Mouse (Mus musculus) MEL (cell line): ENCODE data around the gene Spns1.
"Not testable (repeated sequence)": the region's sequence is repeated elsewhere in the genome, so short reads cannot be mapped to it uniquely, and the experiment has no call there.

Experiments
- CTCF ChIP-seq, 3 experiments: IDR thresholded peaks in 2 of 3; conservative IDR thresholded peaks in 1 of 3; 2 replicates each; pipeline ENCODE4 v1.5.1; 2011 to 2012; ENCODE audit warnings: low read length in 3 of 3, low read depth in 2 of 3, mild to moderate bottlenecking in 2 of 3, improper control_type of control experiment in 1 of 3, inconsistent platforms in 1 of 3, mixed read lengths in 1 of 3, moderate library complexity in 1 of 3; ENCODE audit not compliant: control insufficient read depth in 1 of 3, insufficient read depth in 1 of 3, poor library complexity in 1 of 3, severe bottlenecking in 1 of 3
- RCOR1 ChIP-seq: IDR thresholded peaks from 2 replicates; pipeline ENCODE4 v1.6.1; 2012; ENCODE audit warnings: low read depth, mild to moderate bottlenecking, inconsistent platforms, low read length, improper control_type of control experiment

- TF ChIP-seq CTCF (IDR thresholded peaks at IDR 0.05 in 2 of 3, conservative IDR thresholded peaks at IDR 0.05 in 1 of 3; ENCODE audit: control insufficient read depth in 1 of 3, insufficient read depth in 1 of 3, low read depth in 2 of 3, low read length in 3 of 3, poor library complexity in 1 of 3, severe bottlenecking in 1 of 3); RCOR1: not testable (repeated sequence)
Observed at GRCm38 (mm10) chr7:126392086-126392884, 15.0 kb upstream of the Spns1 start.
